Mouse (Mus musculus) hindbrain, embryonic 16.5 days (tissue): ENCODE data around the gene Stx8. TPM values are rescaled to one million over a fixed set of nuclear protein-coding genes. Genes with fewer than 3 reads are reported as not detected.

ENCODE experiments used
- ATAC-seq: fragments of 200-750 bp; cut with Nextera tagmentation; 2 replicates; pipeline ENCODE4 v1.8.0; 2017; ENCODE audit warnings: moderate TSS enrichment, moderate library complexity
- H3K27ac ChIP-seq: fragments of 300-500 bp; sonication (generic); 2 replicates; pipeline ENCODE4 v1.5.1; 2014; ENCODE audit warnings: low read depth, mild to moderate bottlenecking, control low read depth, low read length, moderate library complexity
- H3K27me3 ChIP-seq: fragments of 300-500 bp; sonication (generic); replicated peaks from 2 replicates; pipeline ENCODE4 v1.6.1; 2014; ENCODE audit warnings: low read length; ENCODE audit not compliant: control insufficient read depth, insufficient read depth
- H3K36me3 ChIP-seq: fragments of 300-500 bp; sonication (generic); 2 replicates; pipeline ENCODE4 v1.6.1; 2014; ENCODE audit warnings: mild to moderate bottlenecking, low read length, moderate library complexity, mixed read lengths; ENCODE audit not compliant: control insufficient read depth, insufficient read depth
- H3K4me1 ChIP-seq: fragments of 300-500 bp; sonication (generic); 2 replicates; pipeline ENCODE4 v1.6.1; 2014; ENCODE audit warnings: low read depth, low read length; ENCODE audit not compliant: control insufficient read depth, insufficient read depth
- H3K4me2 ChIP-seq: fragments of 300-500 bp; sonication (generic); 2 replicates; pipeline ENCODE4 v1.6.1; 2014; ENCODE audit warnings: mild to moderate bottlenecking, low read length, control low read depth, moderate library complexity
- H3K4me3 ChIP-seq: fragments of 300-500 bp; sonication (generic); 2 replicates; pipeline ENCODE4 v1.5.1; 2014; ENCODE audit warnings: mild to moderate bottlenecking, low read length, control low read depth, moderate library complexity
- H3K9ac ChIP-seq: fragments of 300-500 bp; sonication (generic); 2 replicates; pipeline ENCODE4 v1.6.1; 2014; ENCODE audit warnings: low read depth, mild to moderate bottlenecking, control low read depth, low read length, moderate library complexity
- H3K9me3 ChIP-seq: fragments of 300-500 bp; sonication (generic); 2 replicates; pipeline ENCODE4 v1.6.1; 2014; ENCODE audit warnings: mild to moderate bottlenecking, low read length, moderate library complexity; ENCODE audit not compliant: control insufficient read depth
- WGBS: fragments of 180-500 bp; shearing (Covaris S2); extraction: QIAGEN DNeasy Blood & Tissue Kit; methylation state at CpG from one replicate; pipeline ENCODE4 v1.1.7; 2014; 5-methylcytosine and 5-hydroxymethylcytosine counted together
- polyA plus RNA-seq: library from polyadenylated mRNA; unstranded; fragments of >200 nt; fragmentation: Nextera tagmentation; extraction: Ambion mirVana; gene quantifications from 2 replicates; pipeline ENCODE4 v1.2.1, GENCODE M21; 2015

Gene Stx8
- polyA plus RNA-seq, 1 experiment from 2014 or later = 61.6 TPM

GRCm38 (mm10) chr11:68208023-68208422, 242.0 kb downstream of the Stx8 start:
- Histone ChIP-seq H3K36me3 (no peaks in the 10 kb centered on the region), H3K27me3 (no peaks in the 10 kb centered on the region; the same call in 1 of the 2 replicates), H3K9ac (no peak overlapping the region), H3K4me3 (no peak overlapping the region), H3K4me1 (peaks cover 4% of the 10 kb centered on the region; the same call in 1 of the 2 replicates), H3K9me3 (no peaks in the 10 kb centered on the region), H3K4me2 (no peak overlapping the region), H3K27ac (peak overlapping the region; percentile 41; the same call in 1 of the 2 replicates)
- 72% methylated on average over 2 of the region's 2 CpGs for WGBS
- ATAC-seq = no peak

- Histone ChIP-seq H3K27ac (no peak overlapping the region), H3K9me3 (no peaks in the 10 kb centered on the region), H3K4me3 (no peak overlapping the region), H3K36me3 (no peaks in the 10 kb centered on the region), H3K4me2 (no peak overlapping the region), H3K27me3 (no peaks in the 10 kb centered on the region; the same call in 1 of the 2 replicates), H3K4me1 (peaks cover 4% of the 10 kb centered on the region; the same call in 1 of the 2 replicates), H3K9ac (no peak overlapping the region)
- 67% methylated on average over 1 of the region's 1 CpGs for WGBS
- ATAC-seq = no peak
Measured at GRCm38 (mm10) chr11:68208582-68208981, 242.6 kb downstream of the Stx8 start.

- Histone ChIP-seq H3K9ac (no peak overlapping the region), H3K27ac (no peak overlapping the region), H3K4me3 (no peak overlapping the region), H3K4me2 (no peak overlapping the region), H3K27me3 (no peaks in the 10 kb centered on the region; the same call in 1 of the 2 replicates), H3K9me3 (no peaks in the 10 kb centered on the region), H3K4me1 (peaks cover 4% of the 10 kb centered on the region; the same call in 1 of the 2 replicates), H3K36me3 (no peaks in the 10 kb centered on the region)
- ATAC-seq = no peak
- 85% methylated on average over 4 of the region's 4 CpGs for WGBS
Measured at GRCm38 (mm10) chr11:68209506-68209905, 243.5 kb downstream of the Stx8 start.

GRCm38 (mm10) chr11:68210714-68211113, 244.7 kb downstream of the Stx8 start:
- Histone ChIP-seq H3K27ac (no peak overlapping the region), H3K4me2 (no peak overlapping the region), H3K4me3 (no peak overlapping the region), H3K27me3 (no peaks in the 10 kb centered on the region; the same call in 1 of the 2 replicates), H3K4me1 (peaks cover 15% of the 10 kb centered on the region), H3K9ac (no peak overlapping the region), H3K36me3 (no peaks in the 10 kb centered on the region), H3K9me3 (no peaks in the 10 kb centered on the region)
- WGBS = 91% methylated on average over 5 of the region's 5 CpGs
- ATAC-seq = no peak

GRCm38 (mm10) chr11:68211924-68212578, 246.1 kb downstream of the Stx8 start:
- H3K4me3 ChIP-seq = no peak overlapping the region
- no peaks in the 10 kb centered on the region for H3K9me3 ChIP-seq
- H3K9ac ChIP-seq = no peak overlapping the region
- no peak overlapping the region for H3K4me2 ChIP-seq
- H3K36me3 ChIP-seq = no peaks in the 10 kb centered on the region
- no peaks in the 10 kb centered on the region; the same call in 1 of the 2 replicates for H3K27me3 ChIP-seq
- no peak for ATAC-seq
- peaks cover 21% of the 10 kb centered on the region for H3K4me1 ChIP-seq
- no peak overlapping the region for H3K27ac ChIP-seq
- 50% methylated on average over 8 of the region's 8 CpGs for WGBS

GRCm38 (mm10) chr11:68213896-68214295, 247.9 kb downstream of the Stx8 start:
- H3K4me3 ChIP-seq = no peak overlapping the region
- H3K4me2 ChIP-seq = no peak overlapping the region
- H3K27me3 ChIP-seq = no peaks in the 10 kb centered on the region; the same call in 1 of the 2 replicates
- H3K27ac ChIP-seq = no peak overlapping the region
- H3K9ac ChIP-seq = no peak overlapping the region
- no peaks in the 10 kb centered on the region for H3K9me3 ChIP-seq
- H3K36me3 ChIP-seq = no peaks in the 10 kb centered on the region
- 65% methylated on average over 3 of the region's 3 CpGs for WGBS
- no peak for ATAC-seq
- H3K4me1 ChIP-seq = peaks cover 17% of the 10 kb centered on the region

- WGBS = 45% methylated on average over 9 of the region's 9 CpGs
- Histone ChIP-seq H3K27me3 (no peaks in the 10 kb centered on the region; the same call in 1 of the 2 replicates), H3K4me2 (no peak overlapping the region), H3K36me3 (no peaks in the 10 kb centered on the region), H3K4me3 (no peak overlapping the region), H3K9ac (peak overlapping the region; percentile 23; the same call in 1 of the 2 replicates), H3K4me1 (peaks cover 17% of the 10 kb centered on the region), H3K9me3 (no peaks in the 10 kb centered on the region), H3K27ac (peak overlapping the region; percentile 63)
- ATAC-seq = peak; percentile 7; the same call in 1 of the 2 replicates
Measured at GRCm38 (mm10) chr11:68214496-68215205, 248.7 kb downstream of the Stx8 start.

GRCm38 (mm10) chr11:68215206-68215912, 249.4 kb downstream of the Stx8 start:
- no peaks in the 10 kb centered on the region; the same call in 1 of the 2 replicates for H3K27me3 ChIP-seq
- no peak overlapping the region for H3K9ac ChIP-seq
- H3K4me2 ChIP-seq = no peak overlapping the region
- H3K36me3 ChIP-seq = no peaks in the 10 kb centered on the region
- H3K4me1 ChIP-seq = peaks cover 17% of the 10 kb centered on the region
- 14% methylated on average over 6 of the region's 6 CpGs for WGBS
- no peaks in the 10 kb centered on the region for H3K9me3 ChIP-seq
- H3K4me3 ChIP-seq = no peak overlapping the region
- ATAC-seq = peak; percentile 82
- H3K27ac ChIP-seq = peak overlapping the region; percentile 63

GRCm38 (mm10) chr11:68216041-68216440, 250.0 kb downstream of the Stx8 start:
- H3K4me2 ChIP-seq = no peak overlapping the region
- H3K9ac ChIP-seq = no peak overlapping the region
- H3K9me3 ChIP-seq = no peaks in the 10 kb centered on the region
- WGBS = 37% methylated on average over 11 of the region's 11 CpGs
- H3K4me3 ChIP-seq = no peak overlapping the region
- H3K27ac ChIP-seq = peak overlapping the region; percentile 62
- ATAC-seq = no peak
- H3K36me3 ChIP-seq = no peaks in the 10 kb centered on the region
- peaks cover 17% of the 10 kb centered on the region for H3K4me1 ChIP-seq
- no peaks in the 10 kb centered on the region; the same call in 1 of the 2 replicates for H3K27me3 ChIP-seq
